ENCODE assay signal across 8 mouse cellular contexts in the genomic region with DNA sequence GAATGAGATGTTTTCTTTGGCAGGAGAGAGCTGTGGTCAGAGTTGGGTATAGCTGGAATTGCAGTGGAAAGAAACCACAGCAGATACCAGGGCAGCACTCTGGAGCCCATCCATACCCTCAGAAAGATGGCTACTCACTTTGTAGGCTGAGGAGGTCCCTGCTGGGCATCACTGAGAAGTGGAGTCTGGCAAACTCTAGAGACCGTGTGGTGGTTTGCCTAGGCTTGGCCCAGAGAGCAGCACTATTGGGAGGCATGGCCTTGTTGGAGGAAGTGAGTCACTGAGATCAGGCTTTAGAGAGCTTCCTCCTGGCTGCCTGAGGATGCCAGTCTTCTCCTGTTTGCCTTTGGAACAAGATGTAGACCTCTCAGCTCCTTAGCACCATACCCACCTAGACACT.
"Had no signal": no experiment of that assay in that cellular context is flagged by ENCODE, and none has a peak within 500 bp of the region (broad histone marks: within the 10 kb centered on the region; RNA-seq: fewer than 3 reads in every experiment).

No protein-coding gene starts in this region.

- ATAC-seq: liver, postnatal 0 days; midbrain, embryonic 15.5 days had no signal

- DNase-seq: kidney, postnatal 4 days; liver; liver, embryonic 13.5 days; liver, postnatal 0 days; retina, postnatal 1 day; right cerebral cortex, postnatal 4 days; thymus, postnatal 4 days had no signal
